Mouse (Mus musculus) small intestine, adult 2 months (tissue): ENCODE data around the gene Idh2. TPM values are rescaled to one million over a fixed set of nuclear protein-coding genes. Genes with fewer than 3 reads are reported as not detected.

Experiments used
- H3K27ac ChIP-seq: fragments of 200-500 bp; 2 replicates; pipeline ENCODE4 v1.5.1; 2012; ENCODE audit warnings: low read depth, low read length, control low read depth, inconsistent platforms; ENCODE audit not compliant: insufficient read depth
- H3K27me3 ChIP-seq: fragments of 200-500 bp; 2 replicates; pipeline ENCODE4 v1.6.1; 2012; ENCODE audit warnings: mild to moderate bottlenecking, moderate library complexity, low read length, inconsistent platforms; ENCODE audit not compliant: control insufficient read depth, insufficient read depth
- H3K36me3 ChIP-seq: fragments of 200-500 bp; 2 replicates; pipeline ENCODE4 v1.6.1; 2012; ENCODE audit warnings: mild to moderate bottlenecking, low read length, control low read depth, inconsistent platforms; ENCODE audit not compliant: control insufficient read depth, insufficient read depth
- H3K4me1 ChIP-seq: fragments of 200-500 bp; 2 replicates; pipeline ENCODE4 v1.6.1; 2012; ENCODE audit warnings: low read length, inconsistent platforms, mixed read lengths; ENCODE audit not compliant: control insufficient read depth, insufficient read depth, insufficient read length
- H3K4me3 ChIP-seq: fragments of 200-500 bp; 2 replicates; pipeline ENCODE4 v1.5.1; 2012; ENCODE audit warnings: low read depth, mild to moderate bottlenecking, control low read depth, inconsistent platforms, low read length, moderate library complexity
- CTCF ChIP-seq: fragments of 200-500 bp; IDR thresholded peaks from 2 replicates; pipeline ENCODE4 v1.5.1; 2012; ENCODE audit warnings: low read depth, mild to moderate bottlenecking, control low read depth, inconsistent platforms, low read length, moderate library complexity, mixed read lengths; ENCODE audit not compliant: insufficient replicate concordance, insufficient read length; ENCODE audit errors: extremely low read depth
- POLR2A ChIP-seq: fragments of 200-500 bp; IDR thresholded peaks from 2 replicates; pipeline ENCODE4 v1.6.1; 2012; ENCODE audit warnings: low read depth, mild to moderate bottlenecking, control low read depth, inconsistent platforms, low read length, moderate library complexity
- WGBS: fragments of 180-500 bp; shearing (Covaris S2); methylation state at CpG from one replicate; pipeline ENCODE4 v1.1.7; 2018; 5-methylcytosine and 5-hydroxymethylcytosine counted together
- polyA plus RNA-seq: library from polyadenylated mRNA; depleted of rRNA; stranded (reverse); fragments of >200 nt; gene quantifications from 2 replicates; pipeline ENCODE4 v1.2.3, GENCODE M21; 2012

The Idh2 gene
- polyA plus RNA-seq, 1 experiment: 82.3 TPM

- no peak overlapping the region for H3K27ac ChIP-seq
- no peak for TF ChIP-seq CTCF
- no peak for TF ChIP-seq POLR2A
- H3K4me1 ChIP-seq: no peaks in the 10 kb centered on the region; the same call in 1 of the 2 replicates
- peaks cover 3% of the 10 kb centered on the region; the same call in 1 of the 2 replicates for H3K36me3 ChIP-seq
- WGBS: 88% methylated on average over 4 of the region's 4 CpGs
- H3K27me3 ChIP-seq: no peaks in the 10 kb centered on the region
- no peak overlapping the region for H3K4me3 ChIP-seq
Measured at GRCm38 (mm10) chr7:80105637-80106390, 9.4 kb downstream of the Idh2 start.

DNA sequence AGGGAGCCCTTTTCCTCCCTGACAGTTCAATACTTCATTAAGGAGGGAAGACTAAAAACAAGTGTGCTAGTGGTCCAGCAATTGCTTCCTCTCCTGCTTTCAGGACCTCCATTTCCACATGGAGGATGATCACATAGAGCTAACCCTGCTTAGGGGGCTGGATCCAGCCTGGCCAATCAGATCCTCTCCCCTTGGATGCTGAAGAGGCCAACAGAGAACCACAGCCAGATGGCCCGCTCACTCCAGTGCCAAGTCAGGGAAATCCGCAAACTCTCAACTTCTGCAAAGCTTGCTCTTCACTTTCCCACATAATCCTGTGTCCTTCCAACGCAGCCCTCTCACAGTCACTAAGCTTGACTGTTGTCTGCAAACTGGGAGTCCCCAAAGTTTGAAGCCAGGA lies 11.9 kb downstream of the Idh2 start:
- 85% methylated on average over 3 of the region's 3 CpGs for WGBS
- no peak overlapping the region for H3K27ac ChIP-seq
- TF ChIP-seq POLR2A: no peak
- TF ChIP-seq CTCF: no peak

DNA sequence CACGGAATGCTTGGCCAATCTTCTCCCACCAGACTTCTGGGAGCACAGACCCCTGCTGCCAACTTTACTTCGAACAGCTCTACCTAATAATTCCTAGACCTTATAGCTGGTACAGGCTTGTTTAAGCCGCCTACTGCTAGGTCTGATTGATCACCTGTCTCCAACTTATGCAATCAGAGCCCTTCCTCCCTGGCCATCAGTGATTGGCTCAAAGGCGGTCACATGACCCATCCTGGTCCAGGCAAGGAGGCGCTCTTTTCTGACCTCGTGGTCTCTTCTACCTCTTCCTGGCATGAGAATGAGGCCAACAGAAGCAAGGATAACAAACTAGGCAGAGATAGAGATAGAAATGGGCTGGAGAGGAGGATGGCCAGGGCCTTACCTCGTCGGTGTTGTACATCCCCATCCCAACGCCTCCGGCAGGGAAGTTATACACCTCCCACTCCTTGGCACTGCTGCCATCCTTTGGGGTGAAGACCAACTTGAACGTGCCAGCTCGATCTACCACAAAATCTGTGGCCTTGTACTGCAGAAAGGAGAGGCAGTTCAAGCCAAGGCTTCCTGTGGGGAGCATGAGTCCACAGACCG lies 16.7 kb downstream of the Idh2 start:
- H3K4me3 ChIP-seq: no peak overlapping the region
- H3K27ac ChIP-seq: no peak overlapping the region
- peaks cover 47% of the 10 kb centered on the region for H3K36me3 ChIP-seq
- TF ChIP-seq CTCF: no peak
- TF ChIP-seq POLR2A: no peak
- no peaks in the 10 kb centered on the region for H3K27me3 ChIP-seq
- H3K4me1 ChIP-seq: no peaks in the 10 kb centered on the region
- WGBS: 88% methylated on average over 13 of the region's 13 CpGs

More for the DNA sequence above, 11.9 kb downstream of the Idh2 start:
- Histone ChIP-seq H3K4me1 (no peaks in the 10 kb centered on the region), H3K4me3 (no peak overlapping the region), H3K36me3 (peaks cover 21% of the 10 kb centered on the region), H3K27me3 (no peaks in the 10 kb centered on the region)

GRCm38 (mm10) chr7:80095598-80096309 lies 19.4 kb downstream of the Idh2 start:
- TF ChIP-seq POLR2A: no peak
- TF ChIP-seq CTCF: no peak
- peaks cover 12% of the 10 kb centered on the region for H3K4me1 ChIP-seq
- peaks cover 61% of the 10 kb centered on the region for H3K36me3 ChIP-seq
- no peak overlapping the region for H3K4me3 ChIP-seq
- H3K27me3 ChIP-seq: no peaks in the 10 kb centered on the region
- H3K27ac ChIP-seq: no peak overlapping the region
- 93% methylated on average over 20 of the region's 20 CpGs for WGBS

- Histone ChIP-seq H3K27me3 (no peaks in the 10 kb centered on the region), H3K36me3 (peaks cover 59% of the 10 kb centered on the region), H3K4me1 (peaks cover 12% of the 10 kb centered on the region), H3K27ac (no peak overlapping the region), H3K4me3 (no peak overlapping the region)
- 81% methylated on average over 5 of the region's 5 CpGs for WGBS
- no peak for TF ChIP-seq POLR2A
- TF ChIP-seq CTCF: no peak
Measured at GRCm38 (mm10) chr7:80094481-80094880, 20.7 kb downstream of the Idh2 start.

DNA sequence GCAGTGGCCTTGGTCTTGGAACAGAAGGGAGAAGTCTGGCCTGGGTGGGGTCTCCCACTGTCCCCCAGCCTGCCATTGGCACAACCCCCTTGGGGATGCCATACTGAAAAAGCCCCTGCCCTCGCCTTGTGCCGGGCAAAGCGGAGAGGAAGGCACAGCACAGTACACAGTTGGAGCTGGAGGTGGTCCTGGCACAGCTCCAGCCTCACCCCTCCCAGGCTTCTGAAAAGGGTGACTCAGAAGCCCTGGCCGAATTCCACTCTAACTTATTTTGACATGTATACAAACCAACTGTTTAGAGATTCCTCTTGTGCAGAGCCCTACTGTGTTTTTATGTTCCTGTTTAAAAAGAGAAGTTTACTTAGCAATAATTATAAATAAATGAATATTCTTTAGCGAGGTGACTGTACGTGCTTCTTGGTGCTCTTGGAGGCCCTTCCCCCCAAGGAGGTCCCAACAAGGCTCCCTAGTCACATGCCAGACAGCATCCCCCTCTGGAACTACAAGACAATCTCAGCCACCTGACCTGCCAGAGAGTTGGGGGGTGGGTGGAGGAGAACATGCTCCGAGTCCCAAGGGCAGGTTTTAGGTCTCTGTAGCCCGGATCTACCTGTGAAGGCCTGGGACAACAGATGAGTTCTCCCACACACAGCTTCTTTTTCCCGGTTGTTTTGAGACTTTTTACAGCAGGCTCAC lies 22.7 kb downstream of the Idh2 start:
- H3K27me3 ChIP-seq: no peaks in the 10 kb centered on the region
- H3K4me3 ChIP-seq: no peak overlapping the region
- H3K27ac ChIP-seq: peak overlapping the region; percentile 49
- H3K4me1 ChIP-seq: peaks cover 14% of the 10 kb centered on the region
- WGBS: 64% methylated on average over 9 of the region's 9 CpGs
- TF ChIP-seq CTCF (no peak), POLR2A (no peak)
- peaks cover 52% of the 10 kb centered on the region for H3K36me3 ChIP-seq

- H3K27ac ChIP-seq: peak overlapping the region; percentile 49
- H3K27me3 ChIP-seq: no peaks in the 10 kb centered on the region
- no peak overlapping the region for H3K4me3 ChIP-seq
- peaks cover 14% of the 10 kb centered on the region for H3K4me1 ChIP-seq
- peaks cover 55% of the 10 kb centered on the region for H3K36me3 ChIP-seq
- WGBS: 76% methylated on average over 4 of the region's 4 CpGs
- TF ChIP-seq CTCF: no peak
- TF ChIP-seq POLR2A: no peak
Measured at GRCm38 (mm10) chr7:80091866-80092210, 23.4 kb downstream of the Idh2 start.
